Mouse (Mus musculus): ENCODE data around the gene Snx7. TPM values are rescaled to one million over a fixed set of nuclear protein-coding genes. Genes with fewer than 3 reads are reported as not detected.

The Snx7 gene
- 57.0 and 67.6 TPM in 2 replicates for polyA plus RNA-seq (2015; fragmentation: Nextera tagmentation; extraction: Ambion mirVana)

DNA sequence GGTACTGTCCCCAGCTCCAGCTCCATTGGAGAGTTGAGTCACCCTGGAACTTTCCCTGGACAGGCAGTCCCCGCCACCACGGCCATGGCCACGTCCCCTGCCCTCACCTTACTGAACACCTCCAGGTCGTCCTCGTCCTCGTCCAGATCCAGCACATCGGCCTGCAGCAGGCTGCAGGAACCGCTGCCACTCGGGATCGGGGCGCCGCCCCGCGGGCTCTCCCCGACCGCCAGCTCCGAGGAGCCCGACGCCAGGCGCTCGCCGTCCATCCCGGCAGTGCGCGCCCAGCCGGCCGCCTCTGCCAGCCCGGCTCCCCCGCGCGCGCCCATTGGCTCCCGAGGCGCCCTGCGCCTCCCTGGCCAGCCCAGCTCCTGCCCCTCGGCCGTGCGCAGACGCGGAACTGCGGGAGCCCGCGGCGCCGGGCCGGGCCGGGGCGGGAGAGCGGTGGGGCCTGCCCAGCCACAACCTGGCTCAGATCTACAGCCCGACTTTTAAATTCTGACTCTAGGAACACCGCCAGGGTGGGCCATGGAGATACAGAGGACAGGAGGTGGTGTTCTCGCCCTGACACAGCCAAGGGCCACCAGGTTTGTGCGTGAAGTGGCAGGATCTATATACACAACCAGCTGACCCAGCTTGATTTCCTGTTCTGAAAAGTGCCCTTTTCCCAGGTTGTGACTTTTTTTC, at the start of gene Snx7:
Gene Snx7 (minus strand): TSS at position 300 of the 687 bp plus-strand sequence.
- WGBS = under 1% methylated on average over 42 of the region's 53 CpGs
- peak within 1 kb of the TSS; percentile 71 for H3K4me2 ChIP-seq (replicated peaks; ENCODE audit: low read depth, low read length)
- H3K27ac ChIP-seq (ENCODE audit: low read length) = peak within 1 kb of the TSS; percentile 63
- H3K4me3 ChIP-seq (ENCODE audit: low read length) = peak within 1 kb of the TSS; percentile 75
- H3K4me1 ChIP-seq (ENCODE audit: insufficient read depth, low read length) = no peaks in the 10 kb centered on the region
- H3K27me3 ChIP-seq (ENCODE audit: insufficient read depth, low read length) = no peaks in the 10 kb centered on the region
- H3K9me3 ChIP-seq (ENCODE audit: low read length) = no peaks in the 10 kb centered on the region
- peak within 1 kb of the TSS; percentile 72 for H3K9ac ChIP-seq (replicated peaks; ENCODE audit: low read length)
- no peaks in the 10 kb centered on the region for H3K36me3 ChIP-seq (ENCODE audit: insufficient read depth, low read length)
- ATAC-seq (ENCODE audit: low FRiP score, low TSS enrichment) = peak; percentile 100

DNA sequence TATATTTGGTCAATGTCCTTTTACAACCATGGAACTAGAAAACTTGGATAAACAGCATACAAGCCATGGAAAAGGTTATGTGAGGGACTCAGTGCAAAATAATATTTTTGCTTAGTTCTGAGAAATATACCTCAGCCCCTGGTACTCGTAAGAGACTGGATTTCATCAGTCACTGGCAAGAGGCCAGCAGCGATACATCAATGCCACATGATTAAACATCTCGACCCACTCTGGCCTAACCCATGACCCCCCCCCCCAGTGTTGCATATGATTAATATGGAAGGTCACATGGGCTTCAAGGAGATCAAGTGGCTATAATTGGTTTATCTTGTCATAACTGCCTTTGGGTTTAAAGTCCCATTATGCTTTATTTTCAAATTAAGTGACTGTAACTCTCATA, 46.7 kb upstream of the Snx7 start:
- no peaks in the 10 kb centered on the region for H3K27me3 ChIP-seq (ENCODE audit: insufficient read depth, low read length)
- ATAC-seq (ENCODE audit: low FRiP score, low TSS enrichment) = no peak
- 70% methylated on average over 3 of the region's 3 CpGs for WGBS

DNA sequence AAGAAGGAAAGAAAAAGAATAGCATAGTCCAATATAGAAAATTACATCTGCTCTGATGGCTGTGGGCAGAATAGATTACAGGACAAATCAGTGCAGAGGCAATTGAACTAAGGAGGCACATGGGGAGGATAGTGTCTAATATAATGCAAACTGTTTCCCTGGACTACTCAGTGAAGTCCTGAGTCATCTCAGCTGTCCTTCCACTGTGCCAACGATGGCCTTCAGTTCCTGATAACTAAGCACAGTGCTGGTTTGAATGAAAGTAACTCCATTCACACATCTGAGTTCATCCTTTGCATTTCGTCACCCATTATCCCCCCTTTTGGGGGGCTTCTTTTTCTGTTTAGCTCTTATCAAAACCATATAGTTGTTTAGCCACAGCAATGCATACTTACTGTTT, 25.0 kb upstream of the Snx7 start:
- no peaks in the 10 kb centered on the region for H3K4me1 ChIP-seq (ENCODE audit: insufficient read depth, low read length)
- no peaks in the 10 kb centered on the region for H3K27me3 ChIP-seq (ENCODE audit: insufficient read depth, low read length)
- no peak overlapping the region for H3K27ac ChIP-seq (ENCODE audit: low read length)
- 80% methylated on average over 2 of the region's 2 CpGs for WGBS
- no peak for ATAC-seq (ENCODE audit: low FRiP score, low TSS enrichment)
- no peak overlapping the region for H3K4me3 ChIP-seq (ENCODE audit: low read length)
- no peak overlapping the region for H3K4me2 ChIP-seq (replicated peaks; ENCODE audit: low read depth, low read length)
- no peaks in the 10 kb centered on the region for H3K36me3 ChIP-seq (ENCODE audit: insufficient read depth, low read length)
- no peaks in the 10 kb centered on the region for H3K9me3 ChIP-seq (ENCODE audit: low read length)
- H3K9ac ChIP-seq (replicated peaks; ENCODE audit: low read length) = no peak overlapping the region

More for the DNA sequence above, 46.7 kb upstream of the Snx7 start:
- H3K36me3 ChIP-seq (ENCODE audit: insufficient read depth, low read length) = no peaks in the 10 kb centered on the region
- H3K4me3 ChIP-seq (ENCODE audit: low read length) = no peak overlapping the region
- H3K9ac ChIP-seq (replicated peaks; ENCODE audit: low read length) = no peak overlapping the region
- no peak overlapping the region for H3K27ac ChIP-seq (ENCODE audit: low read length)
- H3K9me3 ChIP-seq (ENCODE audit: low read length) = no peaks in the 10 kb centered on the region
- no peak overlapping the region for H3K4me2 ChIP-seq (replicated peaks; ENCODE audit: low read depth, low read length)
- no peaks in the 10 kb centered on the region for H3K4me1 ChIP-seq (ENCODE audit: insufficient read depth, low read length)

DNA sequence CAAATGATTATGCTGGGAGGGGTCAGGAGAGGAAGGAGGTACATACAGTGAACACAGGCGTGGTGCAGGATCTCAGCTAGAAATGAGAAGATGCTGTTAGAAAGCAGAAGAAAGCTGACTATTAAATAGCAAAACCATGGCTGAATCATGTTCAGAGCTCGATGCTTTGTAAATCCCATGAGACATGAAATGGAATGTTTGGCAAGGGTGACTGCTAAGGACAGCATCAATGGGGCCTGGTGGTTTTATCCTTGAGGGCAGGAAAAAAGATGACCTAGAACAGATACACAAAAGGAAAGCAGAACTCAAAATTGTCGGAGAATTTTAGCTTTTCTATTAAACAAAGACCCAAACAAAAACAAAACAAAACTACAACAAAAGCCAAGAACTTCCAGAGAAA, 6.7 kb upstream of the Snx7 start:
- no peaks in the 10 kb centered on the region for H3K27me3 ChIP-seq (ENCODE audit: insufficient read depth, low read length)
- WGBS = 80% methylated on average over 3 of the region's 3 CpGs
- no peak for ATAC-seq (ENCODE audit: low FRiP score, low TSS enrichment)
- no peaks in the 10 kb centered on the region for H3K36me3 ChIP-seq (ENCODE audit: insufficient read depth, low read length)
- H3K9me3 ChIP-seq (ENCODE audit: low read length) = no peaks in the 10 kb centered on the region
- H3K4me1 ChIP-seq (ENCODE audit: insufficient read depth, low read length) = no peaks in the 10 kb centered on the region
- H3K9ac ChIP-seq (replicated peaks; ENCODE audit: low read length) = no peak overlapping the region
- H3K4me3 ChIP-seq (ENCODE audit: low read length) = no peak overlapping the region
- H3K4me2 ChIP-seq (replicated peaks; ENCODE audit: low read depth, low read length) = no peak overlapping the region
- no peak overlapping the region for H3K27ac ChIP-seq (ENCODE audit: low read length)

DNA sequence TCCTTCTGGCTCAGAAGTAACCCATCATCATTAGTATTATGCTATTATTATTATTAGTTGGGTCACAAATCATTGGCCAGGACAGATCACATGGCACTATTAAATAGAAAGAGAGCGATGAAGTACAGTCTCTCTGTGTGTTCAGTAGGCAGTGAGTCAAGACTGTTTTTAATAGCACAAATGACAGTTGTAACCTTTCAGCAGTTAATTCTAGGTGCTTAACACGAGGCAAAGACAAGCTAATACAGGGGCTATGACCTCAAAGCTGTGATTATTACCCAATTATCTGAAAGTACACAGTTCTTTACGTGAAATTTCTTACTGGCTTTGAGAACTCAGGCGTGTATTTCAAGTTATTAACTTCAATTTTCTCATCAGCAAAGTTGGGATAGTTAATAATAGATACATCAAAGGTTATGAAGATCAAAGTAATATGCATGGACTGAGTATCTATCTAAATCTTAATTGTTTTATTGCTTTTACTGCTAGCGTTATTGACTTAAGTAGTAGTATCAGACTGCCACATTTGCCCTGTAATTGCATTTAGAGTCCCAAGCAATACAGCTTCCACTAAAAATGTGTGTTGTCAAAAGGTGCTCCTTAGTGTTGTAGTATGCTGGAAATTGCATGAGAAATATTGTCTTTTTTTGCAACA, 4.6 kb upstream of the Snx7 start:
- Histone ChIP-seq H3K4me3 (ENCODE audit: low read length) (no peak overlapping the region), H3K9ac (replicated peaks; ENCODE audit: low read length) (no peak overlapping the region), H3K4me2 (replicated peaks; ENCODE audit: low read depth, low read length) (no peak overlapping the region), H3K27me3 (ENCODE audit: insufficient read depth, low read length) (no peaks in the 10 kb centered on the region), H3K4me1 (ENCODE audit: insufficient read depth, low read length) (no peaks in the 10 kb centered on the region), H3K9me3 (ENCODE audit: low read length) (no peaks in the 10 kb centered on the region), H3K36me3 (ENCODE audit: insufficient read depth, low read length) (no peaks in the 10 kb centered on the region), H3K27ac (ENCODE audit: low read length) (no peak overlapping the region)
- WGBS = 56% methylated on average over 5 of the region's 5 CpGs
- ATAC-seq (ENCODE audit: low FRiP score, low TSS enrichment) = no peak

DNA sequence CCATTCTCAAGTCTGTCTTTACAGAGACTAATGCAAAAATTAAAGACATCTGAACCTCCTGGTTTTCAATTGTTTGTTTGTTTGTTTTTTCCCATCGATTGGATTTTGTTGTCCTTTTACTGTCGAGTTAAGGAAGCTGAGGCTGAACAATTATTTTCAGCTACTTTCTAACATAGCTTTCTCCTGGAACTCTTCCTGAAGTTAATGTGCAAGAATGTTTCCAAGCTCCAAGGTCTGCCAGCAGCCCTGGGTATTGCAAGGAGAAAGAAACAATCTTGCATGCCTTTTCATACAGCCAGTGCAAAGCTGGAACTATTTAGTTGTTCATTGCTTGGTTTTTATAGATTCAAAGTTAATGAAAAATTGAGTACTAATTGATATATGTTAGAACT, 584 bp upstream of the Snx7 start:
- Histone ChIP-seq H3K4me2 (replicated peaks; ENCODE audit: low read depth, low read length) (peak overlapping the region; percentile 71), H3K9me3 (ENCODE audit: low read length) (no peaks in the 10 kb centered on the region), H3K4me1 (ENCODE audit: insufficient read depth, low read length) (no peaks in the 10 kb centered on the region), H3K27me3 (ENCODE audit: insufficient read depth, low read length) (no peaks in the 10 kb centered on the region), H3K36me3 (ENCODE audit: insufficient read depth, low read length) (no peaks in the 10 kb centered on the region), H3K9ac (replicated peaks; ENCODE audit: low read length) (peak overlapping the region; percentile 72), H3K4me3 (ENCODE audit: low read length) (peak overlapping the region; percentile 75), H3K27ac (ENCODE audit: low read length) (peak overlapping the region; percentile 63)
- no peak for ATAC-seq (ENCODE audit: low FRiP score, low TSS enrichment)
- WGBS = 20% methylated on average over 2 of the region's 2 CpGs

DNA sequence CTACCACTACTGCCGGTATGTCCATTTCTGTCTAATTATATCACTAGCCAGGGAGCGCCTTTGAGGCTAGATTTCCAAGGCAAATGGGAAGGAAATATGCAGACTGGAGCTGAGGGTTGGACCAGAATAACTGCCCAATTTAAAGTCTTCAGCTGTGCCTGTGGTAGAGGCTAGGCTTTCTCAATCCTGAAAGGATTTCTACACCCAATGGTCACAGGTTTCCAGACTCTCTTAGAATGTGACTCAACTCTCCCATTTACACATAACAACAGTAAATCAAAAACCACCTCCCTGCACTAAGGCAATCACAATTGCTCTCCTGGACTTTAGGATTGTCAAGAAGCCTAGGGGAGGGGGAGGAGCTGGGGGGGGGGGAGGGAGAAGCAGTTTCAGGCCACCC, 645 bp downstream of the Snx7 start:
- Histone ChIP-seq H3K4me3 (ENCODE audit: low read length) (peak overlapping the region; percentile 75), H3K27ac (ENCODE audit: low read length) (peak overlapping the region; percentile 63), H3K4me2 (replicated peaks; ENCODE audit: low read depth, low read length) (peak overlapping the region; percentile 71), H3K9me3 (ENCODE audit: low read length) (no peaks in the 10 kb centered on the region), H3K4me1 (ENCODE audit: insufficient read depth, low read length) (no peaks in the 10 kb centered on the region), H3K27me3 (ENCODE audit: insufficient read depth, low read length) (no peaks in the 10 kb centered on the region), H3K9ac (replicated peaks; ENCODE audit: low read length) (peak overlapping the region; percentile 72), H3K36me3 (ENCODE audit: insufficient read depth, low read length) (no peaks in the 10 kb centered on the region)
- ATAC-seq (ENCODE audit: low FRiP score, low TSS enrichment) = peak; percentile 30
- 53% methylated on average over 2 of the region's 2 CpGs for WGBS

DNA sequence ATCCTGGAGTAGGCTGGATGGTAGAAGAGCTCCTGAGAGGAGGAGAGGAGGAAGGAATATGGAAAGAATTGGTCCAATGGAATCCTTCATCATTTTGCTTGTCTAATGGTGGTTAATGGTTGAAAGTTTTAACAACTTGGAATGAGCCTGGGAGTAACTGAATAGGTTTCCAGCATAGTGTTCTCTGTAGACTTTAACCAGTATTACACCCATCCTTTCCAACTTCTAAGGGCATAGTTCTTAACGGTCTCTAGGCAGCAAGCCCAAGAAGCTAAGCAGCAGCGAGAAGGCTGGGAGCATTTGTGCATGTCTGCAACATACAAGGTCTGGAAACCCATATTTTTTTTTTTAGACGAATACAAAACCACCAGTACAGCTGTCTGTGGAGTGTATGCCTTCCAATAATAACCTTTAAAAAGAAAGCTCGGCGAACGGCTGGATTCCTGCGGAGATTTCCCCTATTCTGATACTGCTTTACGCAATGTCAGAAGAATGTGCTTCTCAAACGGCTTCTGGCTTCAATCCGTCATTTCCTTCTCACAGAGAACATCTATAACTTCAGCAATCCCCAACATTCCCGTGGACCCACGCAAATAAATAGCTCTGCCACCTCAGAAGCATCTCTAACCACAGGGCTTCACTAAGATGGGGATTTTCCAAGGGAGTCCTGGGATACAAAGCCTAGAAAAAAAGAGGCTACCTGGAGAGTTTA, 1.9 kb downstream of the Snx7 start:
- Histone ChIP-seq H3K9me3 (ENCODE audit: low read length) (no peaks in the 10 kb centered on the region), H3K36me3 (ENCODE audit: insufficient read depth, low read length) (no peaks in the 10 kb centered on the region), H3K4me1 (ENCODE audit: insufficient read depth, low read length) (peaks cover under 1% of the 10 kb centered on the region; the same call in 1 of the 2 replicates), H3K27ac (ENCODE audit: low read length) (peak overlapping the region; percentile 29), H3K4me3 (ENCODE audit: low read length) (peak overlapping the region; percentile 75; the same call in 1 of the 2 replicates), H3K4me2 (replicated peaks; ENCODE audit: low read depth, low read length) (peak overlapping the region; percentile 71), H3K27me3 (ENCODE audit: insufficient read depth, low read length) (no peaks in the 10 kb centered on the region), H3K9ac (replicated peaks; ENCODE audit: low read length) (no peak overlapping the region)
- no peak for ATAC-seq (ENCODE audit: low FRiP score, low TSS enrichment)
- 76% methylated on average over 12 of the region's 12 CpGs for WGBS

DNA sequence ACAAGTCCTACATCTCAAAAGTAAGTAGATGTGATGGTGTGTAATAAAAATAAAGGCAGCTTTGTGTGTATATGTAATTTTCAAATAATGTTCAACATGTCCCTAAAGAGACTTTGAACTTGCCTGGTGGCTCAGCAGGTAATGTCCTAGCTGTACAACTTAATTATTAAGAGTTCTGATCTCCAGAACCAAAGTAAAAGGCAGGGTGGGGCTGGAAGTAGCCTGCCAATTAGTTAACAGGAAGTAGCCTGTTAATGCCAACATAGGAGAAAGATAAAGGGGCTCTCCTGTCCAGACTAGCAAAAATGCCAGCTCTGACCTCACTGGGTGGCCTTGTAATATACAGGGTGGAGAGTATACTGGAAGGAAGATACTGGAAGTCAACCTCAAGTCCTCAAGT, 3.1 kb downstream of the Snx7 start:
- peaks cover 3% of the 10 kb centered on the region; the same call in 1 of the 2 replicates for H3K4me1 ChIP-seq (ENCODE audit: insufficient read depth, low read length)
- H3K9ac ChIP-seq (replicated peaks; ENCODE audit: low read length) = no peak overlapping the region
- H3K4me3 ChIP-seq (ENCODE audit: low read length) = no peak overlapping the region
- no peak overlapping the region for H3K27ac ChIP-seq (ENCODE audit: low read length)
- H3K9me3 ChIP-seq (ENCODE audit: low read length) = no peaks in the 10 kb centered on the region
- no peaks in the 10 kb centered on the region for H3K27me3 ChIP-seq (ENCODE audit: insufficient read depth, low read length)
- no peak overlapping the region for H3K4me2 ChIP-seq (replicated peaks; ENCODE audit: low read depth, low read length)
- no peak for ATAC-seq (ENCODE audit: low FRiP score, low TSS enrichment)
- H3K36me3 ChIP-seq (ENCODE audit: insufficient read depth, low read length) = no peaks in the 10 kb centered on the region

DNA sequence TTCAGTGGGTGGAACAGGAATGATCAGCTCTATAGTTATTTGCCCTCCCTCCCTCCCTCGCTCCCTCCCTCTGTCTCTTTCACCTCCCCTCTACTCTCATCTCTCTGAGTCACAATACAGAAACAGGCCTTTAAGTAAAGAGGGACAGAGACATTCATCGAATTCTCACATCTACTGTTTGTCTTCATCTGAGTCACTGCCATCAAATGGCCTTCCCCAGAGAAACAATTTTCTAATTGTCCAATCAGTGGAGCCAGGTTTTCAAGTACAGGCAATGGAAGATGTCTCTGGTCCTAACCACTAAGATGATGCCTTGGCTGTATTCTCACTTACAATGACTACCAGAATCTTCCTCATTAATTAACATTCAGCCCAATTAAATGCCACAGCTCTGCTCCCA, 5.8 kb downstream of the Snx7 start:
- no peak overlapping the region for H3K9ac ChIP-seq (replicated peaks; ENCODE audit: low read length)
- peaks cover 8% of the 10 kb centered on the region for H3K9me3 ChIP-seq (ENCODE audit: low read length)
- H3K27me3 ChIP-seq (ENCODE audit: insufficient read depth, low read length) = no peaks in the 10 kb centered on the region
- no peak overlapping the region for H3K4me3 ChIP-seq (ENCODE audit: low read length)
- H3K36me3 ChIP-seq (ENCODE audit: insufficient read depth, low read length) = peaks cover 6% of the 10 kb centered on the region
- no peak for ATAC-seq (ENCODE audit: low FRiP score, low TSS enrichment)
- no peak overlapping the region for H3K27ac ChIP-seq (ENCODE audit: low read length)
- peaks cover 3% of the 10 kb centered on the region; the same call in 1 of the 2 replicates for H3K4me1 ChIP-seq (ENCODE audit: insufficient read depth, low read length)
- 83% methylated on average over 2 of the region's 2 CpGs for WGBS
- H3K4me2 ChIP-seq (replicated peaks; ENCODE audit: low read depth, low read length) = no peak overlapping the region
